Mouse (Mus musculus) olfactory bulb, adult 2 months (tissue): ENCODE results near the gene Tmem203.
A peak's percentile ranks its signal among the peaks of the same experiment; 100 is the strongest.

Source experiments
- CTCF ChIP-seq: fragments of 200-500 bp; IDR thresholded peaks from 2 replicates; pipeline ENCODE4 v1.5.1; 2012; ENCODE audit warnings: low read depth, mild to moderate bottlenecking, low read length, moderate library complexity; ENCODE audit not compliant: insufficient read depth
- POLR2A ChIP-seq: fragments of 200-500 bp; IDR thresholded peaks from 2 replicates; pipeline ENCODE4 v1.6.1; 2012; ENCODE audit warnings: mild to moderate bottlenecking, low read depth, low read length, moderate library complexity; ENCODE audit not compliant: insufficient read depth

DNA sequence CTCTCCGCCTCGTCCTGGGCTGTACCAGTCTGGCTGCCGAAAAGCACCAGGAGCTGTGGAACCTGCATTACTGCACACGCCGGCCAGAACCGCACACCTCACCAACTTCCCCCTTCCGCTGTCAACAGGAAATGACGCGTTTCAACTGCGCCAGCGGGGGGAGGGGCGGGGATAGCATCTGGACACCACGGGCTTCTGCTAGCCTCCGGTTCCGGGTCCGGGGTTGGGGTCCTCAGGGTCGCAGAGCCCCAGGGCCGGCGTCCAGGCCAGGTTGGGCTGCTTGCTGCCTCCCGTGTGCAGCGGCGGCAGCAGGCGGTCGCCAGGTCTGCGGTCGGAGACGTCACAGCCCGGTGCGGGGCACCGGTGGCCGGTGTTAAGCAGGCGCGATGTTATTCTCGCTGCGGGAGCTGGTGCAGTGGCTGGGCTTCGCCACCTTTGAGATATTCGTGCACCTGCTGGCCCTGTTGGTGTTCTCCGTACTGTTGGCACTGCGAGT is at the start of gene Tmem203:
- TF ChIP-seq CTCF (no peak), POLR2A (peak; percentile 64)
